Comparison of ENCODE assay signal across 11 mouse cellular contexts in the genomic region with DNA sequence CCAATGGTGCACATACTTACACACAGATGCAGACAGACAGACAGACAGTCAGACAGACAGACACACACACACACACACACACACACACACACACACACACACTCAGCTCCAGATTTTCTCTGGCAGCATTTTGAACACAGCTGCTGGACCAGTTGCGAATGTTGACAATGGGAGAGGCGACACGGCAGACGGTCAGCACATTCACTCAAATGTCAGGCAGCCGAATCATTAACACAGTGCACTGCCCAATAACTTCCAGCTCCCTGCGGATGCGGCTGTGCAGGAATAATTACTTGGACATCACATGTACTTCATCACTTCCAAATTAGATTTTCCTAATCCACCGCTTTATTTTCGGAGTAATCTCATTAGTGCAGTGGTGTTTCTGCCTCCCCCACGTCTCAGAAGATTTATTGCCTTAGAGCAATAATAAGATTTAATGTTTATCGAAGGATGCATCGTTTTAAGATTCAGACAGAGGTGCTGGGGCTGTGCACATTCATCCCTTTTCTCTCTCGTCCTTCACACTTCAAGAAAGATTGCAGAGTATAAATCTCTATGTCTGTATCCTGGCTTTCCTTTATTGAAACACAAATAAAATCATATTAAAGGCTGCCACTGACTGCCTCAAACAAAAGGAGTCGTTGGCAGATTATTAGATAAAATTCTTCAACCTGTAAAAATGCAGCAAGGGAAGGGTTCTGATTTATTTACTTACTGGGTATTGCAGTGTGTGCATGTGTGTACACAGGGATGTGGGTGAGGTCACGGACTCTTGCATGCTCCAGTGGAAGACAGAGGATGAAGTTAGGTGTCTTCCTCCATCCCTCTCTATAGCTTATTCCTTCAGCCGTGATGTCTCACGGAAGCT.
DNase-seq lines count a peak whose midpoint lies in the region; ATAC-seq lines count a peak whose summit lies in the region.
"Had no signal": no experiment of that assay in that cellular context is flagged by ENCODE, and none has a peak within 500 bp of the region (broad histone marks: within the 10 kb centered on the region; RNA-seq: fewer than 3 reads in every experiment).

No protein-coding gene starts in this region.

- peak overlapping the region; percentile 78 for H3K27ac ChIP-seq in forebrain, embryonic 11.5 days (ENCODE audit: low read depth, low read length)
- peak overlapping the region; percentile 83 for H3K27ac ChIP-seq in hindbrain, embryonic 15.5 days (replicated peaks)
- peak overlapping the region; percentile 46; the same call in 1 of the 2 replicates for H3K27ac ChIP-seq in neural tube, embryonic 12.5 days
- H3K27ac ChIP-seq: limb, embryonic 15.5 days had no signal

- 53% methylated on average over 17 of the region's 17 CpGs for WGBS in forebrain, embryonic 11.5 days
- 36% methylated on average over 17 of the region's 17 CpGs for WGBS in hindbrain, embryonic 15.5 days
- WGBS in neural tube, embryonic 12.5 days, result 48% methylated on average over 17 of the region's 17 CpGs

- peak; percentile 14 for DNase-seq in embryo, embryonic 11 days
- no peak for DNase-seq in embryo, embryonic 10 days (ENCODE audit: low spot score)
- DNase-seq in forebrain, embryonic 11.5 days (ENCODE audit: low spot score), result peak; percentile 53
- no peak for DNase-seq in spleen, postnatal 36 days (ENCODE audit: low spot score in 2 of 2)
- DNase-seq in ovary, postnatal 10 days (ENCODE audit: low spot score), result no peak
- DNase-seq in cerebellum, adult 9-10 months, result no peak
- DNase-seq: adrenal gland, adult 8-10 months; kidney, postnatal 10 days had no signal

- H3K27me3 ChIP-seq in forebrain, embryonic 11.5 days (ENCODE audit: control insufficient read depth, insufficient read depth, low read length), result no peaks in the 10 kb centered on the region
- no peaks in the 10 kb centered on the region for H3K27me3 ChIP-seq in hindbrain, embryonic 15.5 days
- no peaks in the 10 kb centered on the region for H3K27me3 ChIP-seq in neural tube, embryonic 12.5 days (replicated peaks)
- H3K27me3 ChIP-seq: limb, embryonic 15.5 days had no signal

- no peaks in the 10 kb centered on the region for H3K4me1 ChIP-seq in forebrain, embryonic 11.5 days (replicated peaks; ENCODE audit: control insufficient read depth, insufficient read depth, low read length)
- peaks cover 12% of the 10 kb centered on the region for H3K4me1 ChIP-seq in hindbrain, embryonic 15.5 days (replicated peaks)
- H3K4me1 ChIP-seq in neural tube, embryonic 12.5 days, result no peaks in the 10 kb centered on the region
- H3K4me1 ChIP-seq: limb, embryonic 15.5 days had no signal

- no peaks in the 10 kb centered on the region for H3K36me3 ChIP-seq in forebrain, embryonic 11.5 days (ENCODE audit: control insufficient read depth, insufficient read depth, low read length)
- H3K36me3 ChIP-seq in hindbrain, embryonic 15.5 days, result no peaks in the 10 kb centered on the region
- H3K36me3 ChIP-seq in neural tube, embryonic 12.5 days, result no peaks in the 10 kb centered on the region
- H3K36me3 ChIP-seq: limb, embryonic 15.5 days had no signal

- no peaks in the 10 kb centered on the region for H3K9me3 ChIP-seq in forebrain, embryonic 11.5 days (ENCODE audit: control insufficient read depth, low read length)
- no peaks in the 10 kb centered on the region for H3K9me3 ChIP-seq in hindbrain, embryonic 15.5 days
- H3K9me3 ChIP-seq in neural tube, embryonic 12.5 days, result no peaks in the 10 kb centered on the region
- H3K9me3 ChIP-seq: limb, embryonic 15.5 days had no signal

- H3K4me3 ChIP-seq in forebrain, embryonic 11.5 days (ENCODE audit: low read depth, low read length), result no peak overlapping the region
- peak overlapping the region; percentile 10; the same call in 1 of the 2 replicates for H3K4me3 ChIP-seq in hindbrain, embryonic 15.5 days
- no peak overlapping the region for H3K4me3 ChIP-seq in neural tube, embryonic 12.5 days
- H3K4me3 ChIP-seq: limb, embryonic 15.5 days had no signal

- no peak overlapping the region for H3K9ac ChIP-seq in forebrain, embryonic 11.5 days (ENCODE audit: low read length)
- peak overlapping the region; percentile 15; the same call in 1 of the 2 replicates for H3K9ac ChIP-seq in hindbrain, embryonic 15.5 days
- no peak overlapping the region for H3K9ac ChIP-seq in neural tube, embryonic 12.5 days
- H3K9ac ChIP-seq: limb, embryonic 15.5 days had no signal

- peak; percentile 78 for ATAC-seq in forebrain, embryonic 11.5 days (replicated peaks; ENCODE audit: low FRiP score)
- peak; percentile 85 for ATAC-seq in hindbrain, embryonic 15.5 days (ENCODE audit: low FRiP score, low read depth)
- ATAC-seq in neural tube, embryonic 12.5 days (ENCODE audit: low FRiP score, low read depth), result peak; percentile 80

- no peak overlapping the region for H3K4me2 ChIP-seq in forebrain, embryonic 11.5 days (ENCODE audit: low read depth, low read length, severe bottlenecking)
- H3K4me2 ChIP-seq in hindbrain, embryonic 15.5 days, result peak overlapping the region; percentile 42
- H3K4me2 ChIP-seq in neural tube, embryonic 12.5 days (replicated peaks), result peak overlapping the region; percentile 24; the same call in 1 of the 2 replicates
- H3K4me2 ChIP-seq: limb, embryonic 15.5 days had no signal

Comparison
In these comparisons a context has a peak if more than half of its experiments do, and no peak if none do; other contexts are left out.
1. DNase-seq: peak in embryo, embryonic 11 days (single experiment) and forebrain, embryonic 11.5 days (single experiment); none in embryo, embryonic 10 days (single experiment), spleen, postnatal 36 days (0 of 2), ovary, postnatal 10 days (single experiment) and cerebellum, adult 9-10 months (single experiment).
2. Peak in every context shown above with its lines, with median percentiles within 50 percentile points of each other: ATAC-seq and H3K27ac ChIP-seq.